Mouse (Mus musculus) mouse trophoblast stem cell (cell line): Measurements from ENCODE around the gene Ccnk.

Source experiments
- in situ Hi-C, 2 experiments: fragments of 300-500 bp; cut with MseI, MboI; formaldehyde crosslinking; loops; 2 replicates in 1 of 2; 3 replicates in 1 of 2; pipeline ENCODE4 v1.15.1; 2025

Ccnk gene

DNA sequence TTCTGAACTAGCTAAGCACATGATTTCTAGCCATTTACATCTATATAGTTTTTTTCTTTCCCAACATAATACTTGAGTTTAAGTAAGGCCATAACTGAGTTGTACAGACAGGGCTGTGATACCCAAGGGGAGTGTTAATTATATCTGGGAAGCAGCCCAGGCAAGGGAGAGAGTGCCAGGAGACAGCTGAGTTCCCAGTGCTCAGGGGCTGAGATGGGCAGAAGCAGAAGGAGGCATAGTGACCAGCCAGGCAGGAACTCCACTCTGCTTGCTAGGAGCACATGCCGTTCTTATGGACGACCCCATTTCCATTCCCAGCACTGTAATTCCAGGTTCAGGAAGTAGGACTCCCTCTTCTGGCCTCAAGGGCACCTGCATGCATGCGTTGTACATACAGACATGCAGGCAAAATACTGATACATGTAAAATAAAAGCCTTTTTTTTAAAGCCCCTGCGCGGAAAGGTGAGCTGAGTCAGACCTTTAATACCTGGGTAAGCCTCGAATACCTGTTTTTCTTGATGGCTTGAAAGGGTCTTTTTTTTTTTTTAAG is 8.2 kb downstream of the Ccnk start:
- in situ Hi-C loops, result no loop called here

DNA sequence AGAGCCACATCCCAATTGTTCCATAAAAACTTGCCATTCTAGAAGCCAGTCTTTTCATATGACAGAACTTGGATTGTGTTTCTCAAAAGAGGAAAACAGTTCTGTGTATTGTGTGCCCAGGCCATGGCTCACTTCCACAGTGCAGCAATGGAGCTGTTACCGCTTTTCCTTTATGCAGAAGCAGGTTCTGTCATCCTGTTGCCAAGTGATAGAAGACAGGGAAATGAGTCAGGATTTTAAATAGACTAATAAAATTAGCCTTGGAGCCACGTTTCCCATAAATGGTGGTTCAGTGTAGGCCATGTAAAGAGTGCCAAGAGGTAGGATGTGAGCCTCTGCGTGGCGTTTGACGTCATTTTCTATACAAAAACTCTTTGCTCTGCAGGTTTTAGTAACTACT is 14.5 kb downstream of the Ccnk start:
- in situ Hi-C loops, result no loop called here

DNA sequence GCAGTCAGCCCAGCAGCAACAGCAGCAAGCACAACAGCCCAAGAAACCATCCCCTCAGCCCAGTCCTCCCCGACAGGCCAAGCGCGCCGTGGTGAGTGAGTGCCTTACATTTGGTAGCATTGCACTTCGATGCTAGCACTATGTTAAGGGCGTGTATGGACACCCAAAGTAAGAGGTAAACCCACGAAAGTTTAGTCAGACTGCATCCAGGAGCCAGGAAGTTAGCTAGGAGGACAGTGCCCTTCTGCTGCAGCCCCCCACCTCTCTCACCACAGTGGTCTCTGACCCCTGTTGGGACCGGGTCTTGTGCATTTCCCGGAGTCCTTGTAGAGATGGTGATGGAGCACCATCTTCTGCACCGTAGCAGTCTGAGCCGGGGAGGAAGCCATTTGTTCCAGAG is 16.4 kb downstream of the Ccnk start:
- in situ Hi-C loops, result no loop called here

DNA sequence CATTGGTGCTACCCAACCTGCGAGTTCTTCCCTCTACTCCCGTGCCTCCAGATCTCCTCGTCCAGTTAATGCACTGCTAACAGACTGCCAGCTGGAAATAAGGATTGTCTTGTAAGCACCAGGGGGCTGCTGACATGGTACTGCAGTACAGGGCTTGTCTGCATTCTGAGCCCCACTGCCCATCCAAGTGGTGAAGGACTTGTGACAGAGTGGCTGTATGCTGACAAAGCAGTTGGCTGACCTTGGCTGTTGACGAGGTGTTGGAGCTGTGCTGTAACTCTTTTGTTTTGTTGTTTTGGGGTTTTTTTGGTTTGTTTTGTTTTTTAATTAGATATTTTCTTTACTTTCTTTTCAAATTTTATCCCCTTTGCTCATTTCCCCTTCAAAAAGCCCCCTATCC is 19.1 kb downstream of the Ccnk start:
- in situ Hi-C loops, result no loop called here

DNA sequence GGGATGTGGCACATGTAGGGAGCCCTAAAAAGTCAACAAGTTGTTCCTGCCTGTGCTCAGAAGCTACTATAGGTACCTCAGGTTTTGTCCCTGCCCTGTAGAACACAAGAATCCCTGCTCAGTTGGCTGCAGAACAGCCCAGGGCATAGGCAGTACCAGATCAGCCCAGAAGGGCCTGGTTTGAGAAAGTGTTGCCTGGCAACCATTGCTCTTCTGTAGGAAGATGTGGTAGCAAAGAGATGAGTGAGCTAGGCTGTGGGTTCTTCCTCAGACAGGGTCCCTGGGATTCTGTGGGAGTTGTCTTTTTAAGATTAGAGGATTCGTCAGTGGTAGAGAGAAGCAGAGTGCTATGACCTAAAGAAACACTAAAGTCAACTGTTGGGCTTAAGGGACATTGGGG is 20.7 kb downstream of the Ccnk start:
- in situ Hi-C loops, result loop anchor here in 1 of 2 experiments (25.0 kb wide), 1 partner anchor 312 kb away; no protein-coding TSS in a partner anchor

DNA sequence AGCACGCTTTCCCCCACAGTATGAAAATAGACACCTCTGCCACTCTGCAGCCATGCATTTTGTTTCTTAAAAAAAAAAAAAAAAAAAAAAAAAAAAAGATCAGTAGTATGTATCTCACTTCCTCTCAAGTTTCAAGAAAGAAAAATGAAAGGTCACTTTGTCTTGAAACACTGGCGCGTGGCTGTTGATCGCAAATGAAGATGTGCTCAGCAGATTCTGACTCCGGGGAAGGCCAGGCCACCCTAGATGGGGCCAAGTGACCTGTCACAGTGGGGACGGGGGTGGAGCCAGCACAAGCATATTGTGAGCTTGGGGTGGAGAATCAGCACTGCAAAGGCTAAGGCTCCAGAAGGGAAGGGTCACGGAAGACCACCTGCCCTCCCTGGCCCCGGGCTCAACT is 24.5 kb downstream of the Ccnk start:
- in situ Hi-C loops, result loop anchor here in 1 of 2 experiments (25.0 kb wide), 1 partner anchor 308 kb away; no protein-coding TSS in a partner anchor

DNA sequence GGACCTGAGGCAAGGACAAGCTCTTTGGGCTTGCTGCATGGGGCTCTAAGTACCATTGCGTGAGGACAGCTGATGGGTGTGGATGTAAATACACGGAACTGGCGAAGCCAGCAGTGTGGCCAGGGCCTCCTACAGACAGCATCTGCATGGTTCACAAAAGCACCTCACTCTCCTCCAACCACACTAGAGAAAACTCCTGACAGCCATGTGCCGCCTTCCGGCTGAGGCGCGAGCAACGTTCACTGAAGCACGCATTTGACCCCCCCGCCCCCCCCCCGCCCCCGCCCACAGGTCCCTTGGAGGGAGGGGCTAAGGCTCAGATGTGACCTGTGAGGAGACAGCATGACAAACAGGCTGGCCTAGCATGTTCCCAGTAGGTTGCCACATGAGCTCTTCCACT is 25.6 kb downstream of the Ccnk start:
- in situ Hi-C loops, result loop anchor here (5.0 to 25.0 kb wide), 2 partner anchors 92 to 307 kb away; no protein-coding TSS in a partner anchor

DNA sequence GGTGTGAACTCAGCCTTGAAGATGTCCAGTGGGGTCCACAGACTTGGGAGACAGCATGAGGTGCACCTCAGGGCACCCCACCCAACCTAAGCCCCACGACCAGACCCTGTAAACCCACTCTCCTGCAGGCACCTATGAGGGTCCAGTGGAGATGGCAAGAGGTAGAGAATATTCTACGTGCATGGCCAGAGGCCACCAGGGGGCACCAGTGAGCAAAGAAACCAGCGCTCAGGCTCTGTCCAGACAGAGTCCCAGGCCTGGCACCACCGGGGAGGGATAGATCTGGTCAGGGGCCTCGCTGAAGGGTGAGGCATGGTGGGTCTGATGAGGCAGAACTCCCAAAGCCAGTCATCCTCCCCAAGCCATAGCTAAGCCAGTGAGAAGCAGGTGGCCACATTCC is 27.3 kb downstream of the Ccnk start:
- in situ Hi-C loops, result loop anchor here (5.0 to 25.0 kb wide), 2 partner anchors 91 to 306 kb away; no protein-coding TSS in a partner anchor

DNA sequence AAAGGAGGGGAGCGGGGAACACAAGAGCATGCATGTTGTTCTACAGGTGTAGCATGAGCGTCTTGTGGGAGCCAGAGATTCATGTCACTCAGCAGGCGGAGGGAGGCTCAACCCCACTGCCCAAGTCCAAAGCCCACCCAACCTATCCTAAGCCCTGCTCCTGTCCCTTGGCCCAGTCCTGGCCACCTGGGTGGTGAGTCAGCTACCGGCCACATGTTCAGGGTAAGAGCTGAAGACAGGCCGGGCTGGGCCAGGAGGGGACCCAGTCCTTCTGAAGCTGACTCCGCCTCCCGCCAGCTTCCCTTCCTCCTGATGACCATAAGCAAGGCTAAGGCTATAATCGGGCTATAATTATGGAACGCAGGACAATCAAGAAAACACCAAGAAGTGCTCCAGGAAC is 28.8 kb downstream of the Ccnk start:
- in situ Hi-C loops, result loop anchor here (5.0 to 25.0 kb wide), 2 partner anchors 89 to 304 kb away; no protein-coding TSS in a partner anchor

DNA sequence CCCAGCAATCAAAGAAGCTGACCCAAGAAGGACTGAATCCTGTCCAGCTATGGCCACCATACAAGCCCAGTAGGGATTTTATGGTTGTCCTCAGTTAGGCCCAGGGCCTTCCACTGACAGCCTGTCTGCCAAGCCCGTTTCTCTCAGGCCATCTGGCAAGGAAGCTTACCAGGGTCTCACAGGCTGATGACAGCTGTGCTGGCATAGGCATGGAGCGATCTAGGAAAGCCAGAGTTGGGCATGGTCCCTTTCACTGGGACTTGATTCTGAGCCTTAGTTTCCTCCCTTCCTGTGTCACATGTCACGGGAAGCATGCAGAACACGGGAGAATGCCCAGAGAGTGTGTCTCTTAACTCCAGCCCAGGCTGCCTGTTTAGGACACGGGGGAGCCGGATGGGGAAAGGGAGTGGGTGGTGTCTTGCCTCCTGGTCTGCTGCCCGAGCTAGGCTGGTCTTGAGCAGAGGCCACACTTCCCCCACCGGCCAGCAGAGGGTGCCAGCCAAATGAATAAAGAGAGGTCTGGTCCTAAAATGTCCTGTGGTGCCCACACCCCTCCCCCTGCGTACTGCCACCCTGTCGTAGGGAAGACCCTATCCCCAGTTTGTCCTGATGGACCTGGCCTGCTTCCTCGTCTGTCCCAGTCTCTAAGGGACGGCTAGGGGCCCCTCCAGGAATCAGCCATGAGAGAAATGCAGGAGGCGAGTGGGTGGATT is 29.5 kb downstream of the Ccnk start:
- in situ Hi-C loops, result loop anchor here (5.0 to 25.0 kb wide), 2 partner anchors 88 to 303 kb away; no protein-coding TSS in a partner anchor

DNA sequence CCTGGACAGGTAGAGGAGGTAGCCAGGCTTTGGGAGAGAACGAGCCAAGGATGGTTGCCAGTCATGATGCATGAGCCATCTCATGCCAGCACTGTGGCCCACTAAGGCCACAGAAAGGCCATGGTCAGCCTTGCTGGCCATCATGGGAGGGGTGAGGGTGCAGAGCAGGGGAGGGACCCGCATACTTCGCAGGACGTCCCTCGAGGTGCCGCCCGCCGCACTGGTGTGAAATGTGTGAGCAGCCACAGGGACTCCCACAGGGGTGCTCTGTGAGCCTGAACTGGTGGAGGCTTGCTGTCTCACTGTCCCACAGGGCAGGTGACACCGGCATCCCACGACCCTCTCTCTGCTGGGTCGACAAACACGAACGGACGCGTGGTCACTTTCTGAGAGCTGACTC is 31.2 kb downstream of the Ccnk start:
- in situ Hi-C loops, result loop anchor here in 1 of 2 experiments (25.0 kb wide), 1 partner anchor 302 kb away; no protein-coding TSS in a partner anchor

DNA sequence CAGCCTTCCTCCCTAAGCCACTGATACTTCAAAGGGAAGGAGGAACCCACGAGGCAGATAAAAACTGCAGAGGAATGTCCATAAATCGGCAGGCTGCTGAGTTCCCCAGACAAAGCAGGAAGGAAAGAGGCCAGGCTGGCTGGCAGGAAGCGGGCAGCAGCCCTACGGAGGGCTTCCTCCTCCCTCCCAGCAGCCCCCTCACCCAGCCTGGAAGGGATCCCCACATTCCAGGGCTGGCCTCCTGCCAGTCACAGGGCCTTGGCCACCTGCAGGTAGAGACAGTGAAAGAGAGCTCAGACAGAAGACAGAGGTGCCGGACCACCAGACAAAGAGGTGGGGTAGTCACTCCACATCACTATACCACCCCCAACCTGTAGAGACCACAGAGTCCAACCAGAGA is 32.7 kb downstream of the Ccnk start:
- in situ Hi-C loops, result loop anchor here in 1 of 2 experiments (25.0 kb wide), 1 partner anchor 300 kb away; no protein-coding TSS in a partner anchor

DNA sequence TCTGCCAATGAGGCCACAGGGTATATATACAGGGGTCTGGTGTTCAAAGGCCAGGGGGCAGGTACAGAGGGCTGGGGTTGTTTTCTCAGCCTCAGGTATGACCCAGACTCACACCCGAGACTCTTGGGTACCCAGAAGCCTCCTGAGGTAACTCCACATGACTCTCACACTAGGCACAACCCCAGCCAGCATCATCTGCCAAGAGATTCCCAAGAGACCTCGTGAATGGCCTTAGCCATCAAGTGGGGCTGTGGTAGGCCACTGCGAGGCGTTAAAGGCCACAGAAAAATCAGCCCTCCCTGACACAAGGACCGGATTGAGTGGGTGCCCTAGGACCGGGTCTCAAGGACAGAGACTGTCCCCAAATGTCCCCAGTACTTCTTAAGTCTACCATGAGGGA is 33.1 kb downstream of the Ccnk start:
- in situ Hi-C loops, result loop anchor here in 1 of 2 experiments (25.0 kb wide), 1 partner anchor 300 kb away; no protein-coding TSS in a partner anchor

DNA sequence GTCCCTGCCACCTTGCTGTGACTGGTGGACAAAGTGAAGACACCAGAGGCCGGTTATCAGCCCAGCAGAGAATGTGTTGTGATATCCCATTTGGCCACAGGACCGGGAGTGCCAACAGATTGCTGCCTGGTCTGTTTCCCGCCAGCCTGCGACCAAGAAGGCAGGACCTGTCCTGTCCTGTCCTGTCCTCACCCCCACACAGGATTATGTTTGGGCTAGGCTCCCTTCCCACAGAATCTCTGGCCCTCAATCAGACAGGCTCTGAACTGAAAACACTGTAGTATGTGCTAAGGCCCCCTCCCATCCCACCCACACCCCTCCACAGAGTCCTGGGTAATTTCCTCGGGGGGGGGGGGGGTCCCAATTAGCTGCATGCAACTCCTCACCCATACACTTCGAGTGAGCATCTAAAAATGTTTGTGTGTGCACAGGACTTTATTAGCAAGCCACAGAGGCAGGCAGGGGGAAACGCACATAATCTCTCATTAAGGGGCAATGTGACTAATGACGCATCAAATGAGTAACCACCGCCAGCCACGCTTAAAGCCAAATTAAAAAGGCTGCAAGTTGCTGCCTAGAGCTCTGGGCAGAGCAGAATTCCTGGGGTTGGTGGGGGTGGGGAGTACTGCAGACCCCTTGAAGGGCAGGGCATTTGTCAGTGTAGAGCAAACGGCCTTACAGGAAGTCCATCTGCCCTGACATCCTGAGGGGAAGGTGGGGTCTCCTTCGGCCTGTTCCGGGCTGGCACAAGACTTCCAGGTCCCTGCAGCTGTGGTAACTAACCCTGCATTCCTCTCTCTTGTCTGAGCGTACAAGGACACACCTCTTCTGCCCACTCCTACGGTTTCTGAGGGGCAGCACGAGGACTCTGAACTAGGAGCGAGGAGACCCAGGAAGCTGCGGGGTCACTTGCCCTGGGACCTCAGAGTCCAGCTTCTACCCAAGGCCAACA is 34.0 kb downstream of the Ccnk start:
- in situ Hi-C loops, result loop anchor here in 1 of 2 experiments (25.0 kb wide), 1 partner anchor 299 kb away; no protein-coding TSS in a partner anchor

DNA sequence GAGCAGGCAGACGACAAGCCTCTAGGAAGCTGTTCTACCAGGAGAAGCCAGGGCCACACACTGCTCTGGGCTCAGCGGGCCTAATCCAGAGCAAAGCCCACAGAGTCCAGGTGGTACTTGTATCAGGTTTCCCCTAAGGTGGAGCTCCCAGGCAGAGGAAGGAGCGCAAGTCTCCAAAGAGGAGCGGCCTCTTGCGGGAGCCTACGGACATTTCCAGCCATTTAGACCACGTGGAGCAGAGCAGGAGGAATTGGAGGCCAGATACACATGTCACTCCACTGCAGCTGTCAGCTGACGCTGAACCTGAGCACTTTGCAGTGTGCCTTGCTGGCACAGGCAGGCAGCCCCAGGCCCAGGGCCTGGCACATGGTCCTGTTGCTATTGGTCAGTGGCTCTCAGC is 35.7 kb downstream of the Ccnk start:
- in situ Hi-C loops, result loop anchor here in 1 of 2 experiments (25.0 kb wide), 1 partner anchor 297 kb away; no protein-coding TSS in a partner anchor

DNA sequence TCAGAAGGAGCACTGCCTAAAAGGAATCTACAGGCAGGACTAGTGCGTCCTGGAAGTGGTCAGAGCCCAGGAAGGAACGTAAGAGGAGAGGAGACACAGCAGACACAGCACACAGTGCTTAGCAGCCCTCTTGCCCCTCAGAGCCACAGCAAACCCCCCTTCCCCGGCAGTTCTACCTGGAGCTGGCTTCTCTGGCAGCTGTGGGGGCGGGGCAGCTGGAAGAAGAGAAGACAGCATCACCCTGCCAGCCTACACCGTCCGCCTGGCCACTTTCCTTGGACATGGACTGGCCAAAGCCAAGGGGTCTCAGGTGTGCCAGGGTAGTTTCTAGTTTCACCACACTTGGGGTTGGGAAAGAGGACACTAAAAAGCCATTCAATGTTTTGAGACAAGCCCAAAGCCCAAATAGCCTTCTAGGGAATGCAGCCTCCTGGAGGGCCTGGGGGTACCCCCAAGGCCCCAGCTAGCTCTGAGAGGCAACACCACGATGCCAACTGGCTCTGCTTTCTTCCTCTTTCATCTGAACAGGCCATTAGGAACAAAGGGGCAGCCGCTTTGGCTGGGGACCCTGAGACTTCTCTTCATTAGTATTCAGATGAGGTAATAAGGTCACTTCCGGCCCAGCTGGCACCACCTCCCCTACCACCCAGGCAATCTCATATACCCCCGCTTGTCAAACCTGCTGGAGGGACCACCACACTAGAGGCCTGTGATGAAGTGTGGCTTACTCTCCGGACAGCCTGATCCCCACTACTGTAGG is 37.4 kb downstream of the Ccnk start:
- in situ Hi-C loops, result loop anchor here in 1 of 2 experiments (25.0 kb wide), 1 partner anchor 296 kb away; no protein-coding TSS in a partner anchor

DNA sequence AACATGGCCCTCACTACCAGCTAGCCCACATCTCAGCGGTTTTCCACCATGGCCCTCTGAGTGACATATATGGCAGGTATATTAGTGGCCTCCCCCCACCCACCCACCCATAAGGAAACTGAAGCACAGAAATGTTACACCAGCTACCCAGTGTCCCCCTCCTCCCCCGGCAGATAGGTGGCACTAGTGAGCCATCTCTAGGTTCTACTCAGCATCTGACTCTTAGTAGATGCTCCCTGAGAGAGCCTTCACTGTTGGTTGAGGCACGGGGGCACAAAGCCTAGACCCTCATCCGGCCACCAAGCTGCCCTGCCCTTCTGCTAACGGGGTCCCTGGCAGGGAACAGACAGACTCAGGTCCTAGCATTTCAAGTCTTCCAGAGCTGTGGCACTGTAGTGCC is 38.2 kb downstream of the Ccnk start:
- in situ Hi-C loops, result loop anchor here in 1 of 2 experiments (25.0 kb wide), 1 partner anchor 295 kb away; no protein-coding TSS in a partner anchor

DNA sequence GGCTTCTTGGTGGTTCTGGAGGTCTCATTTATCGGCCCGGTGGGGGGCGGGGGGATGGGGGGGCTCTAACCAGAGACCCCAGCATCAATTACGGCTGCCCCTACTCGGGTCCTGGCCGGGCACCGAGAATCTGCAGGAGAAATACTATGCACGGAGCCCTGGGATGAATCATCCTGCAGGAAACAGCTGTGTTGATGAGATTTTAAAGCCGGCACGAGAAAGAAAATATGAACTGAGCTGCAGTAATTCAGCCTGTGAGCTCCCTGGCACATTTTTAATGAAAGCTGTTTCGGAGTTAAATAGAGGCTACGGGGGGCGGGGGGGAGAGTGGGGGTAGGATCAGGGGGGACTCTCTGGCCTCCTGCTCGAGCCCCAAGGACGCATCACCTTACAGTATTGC is 39.8 kb downstream of the Ccnk start:
- in situ Hi-C loops, result loop anchor here in 1 of 2 experiments (25.0 kb wide), 1 partner anchor 293 kb away; no protein-coding TSS in a partner anchor

DNA sequence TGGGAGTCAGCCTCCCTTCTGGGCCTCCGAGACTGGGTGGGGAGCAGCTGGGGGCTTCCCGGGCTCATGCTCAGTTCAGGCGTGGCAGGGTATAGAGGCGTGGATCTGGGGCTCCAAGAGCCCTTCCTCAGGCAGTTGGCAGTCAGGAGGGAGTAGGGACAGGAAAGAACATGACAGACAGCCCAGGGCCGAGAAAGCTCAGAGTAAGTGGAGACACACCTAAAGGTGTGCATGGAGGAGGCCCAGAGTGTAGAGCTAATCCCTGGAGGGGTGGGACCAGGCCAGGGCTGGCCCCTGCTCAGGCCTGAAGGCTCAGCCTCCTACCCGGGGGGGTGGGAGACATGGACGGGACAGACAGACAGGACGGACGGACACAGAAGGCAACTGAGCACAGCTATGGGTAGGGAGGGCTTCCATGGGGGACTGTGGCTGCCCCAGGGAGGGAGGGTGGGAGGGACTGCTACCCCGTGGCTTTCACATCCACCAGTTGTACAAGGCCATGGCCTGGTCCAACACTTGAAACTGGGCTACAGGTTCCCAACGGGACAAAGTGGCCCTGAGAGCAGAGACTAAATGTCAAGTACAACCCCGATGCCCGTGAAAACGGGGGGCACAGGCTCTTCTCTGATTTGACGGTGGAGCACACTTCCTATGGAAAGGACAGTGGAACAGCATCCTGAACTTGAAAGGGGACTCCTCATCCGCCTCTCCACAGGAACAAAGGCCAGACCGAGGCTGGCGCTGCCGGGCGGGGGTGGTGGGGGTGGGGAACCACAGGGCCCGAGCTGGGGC is 40.6 kb downstream of the Ccnk start:
- in situ Hi-C loops, result loop anchor here in 1 of 2 experiments (5.0 to 25.0 kb wide), 2 partner anchors 77 to 292 kb away; no protein-coding TSS in a partner anchor
